12 mouse cellular contexts compared by ENCODE assay signal in the genomic region with DNA sequence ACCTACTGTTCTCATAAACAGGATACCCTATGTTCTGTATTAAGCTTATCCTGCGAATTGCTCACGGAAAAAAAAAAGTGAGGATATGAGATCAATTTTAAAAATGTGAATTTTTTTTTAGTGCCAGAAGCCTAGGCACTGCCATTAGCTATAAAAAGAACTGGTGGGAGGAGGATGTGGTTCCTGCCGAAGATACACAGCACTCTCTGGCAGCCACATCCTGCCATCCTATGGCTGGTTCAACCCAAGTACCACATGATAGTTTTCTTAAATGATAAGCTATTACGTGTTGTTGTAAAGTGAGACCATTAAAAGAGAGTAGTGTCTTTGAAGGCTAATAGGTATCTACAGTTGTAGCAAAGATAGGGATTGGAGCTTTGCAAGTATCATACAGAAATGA. TPM values are rescaled to one million over a fixed set of nuclear protein-coding genes. Genes with fewer than 3 reads are reported as not detected.
DNase-seq lines count a peak whose midpoint lies in the region; TF ChIP-seq lines count a peak whose summit lies in the region.
"Had no signal": no experiment of that assay in that cellular context is flagged by ENCODE, and none has a peak within 500 bp of the region (broad histone marks: within the 10 kb centered on the region; RNA-seq: fewer than 3 reads in every experiment).

No protein-coding gene starts in this region.

- DNase-seq in left cerebral cortex, postnatal 25 days (ENCODE audit: low spot score in 2 of 2), result peak; percentile 4 to 47
- DNase-seq in left cerebral cortex, postnatal 4 days, result no peak
- peak; percentile 82 for DNase-seq in CD4-positive, CD25-positive, alpha-beta regulatory T cell, adult 2 months (ENCODE audit: low read depth, low spot score)
- DNase-seq in induced T-regulatory cell, adult 2 months (ENCODE audit: low read depth), result peak; percentile 78
- DNase-seq in thymus, adult 2 months, result peak; percentile 36
- no peak for DNase-seq in adrenal gland, adult 2 months
- DNase-seq in heart, postnatal 25 days (ENCODE audit: low spot score), result no peak
- no peak for DNase-seq in retina, embryonic 14.5 days (ENCODE audit: low spot score)
- DNase-seq: cerebellum, adult 11-12 months; gastrocnemius, postnatal 10 days; kidney, postnatal 36 days; lung, postnatal 10 days had no signal

- no peak overlapping the region for H3K27ac ChIP-seq in thymus, adult 2 months (ENCODE audit: control insufficient read depth, insufficient read depth, low read length)

- no peaks in the 10 kb centered on the region for H3K27me3 ChIP-seq in thymus, adult 2 months (ENCODE audit: control insufficient read depth, insufficient read depth, low read length)

- intact Hi-C loops in left cerebral cortex, postnatal 25 days (cut with DNase I), result no loop called here
- intact Hi-C loops in left cerebral cortex, postnatal 4 days (cut with DNase I), result no loop called here
- intact Hi-C loops in heart, postnatal 25 days (cut with DNase I), result loop anchor here (2.0 kb wide), 1 partner anchor 59 kb away; the partner anchor contains the start of gene Ppp3ca

- TF ChIP-seq CTCF in thymus, adult 2 months (IDR thresholded peaks at IDR 0.05; ENCODE audit: borderline replicate concordance, control insufficient read depth, extremely low read depth, insufficient read depth, low read length, poor library complexity), result no peak

- no peak for TF ChIP-seq POLR2A in thymus, adult 2 months (IDR thresholded peaks at IDR 0.05; ENCODE audit: control insufficient read depth, extremely low read depth, insufficient read depth, low read length, poor library complexity)

- WGBS in thymus, adult 2 months, result 6% methylated on average over 4 of the region's 4 CpGs

- no peaks in the 10 kb centered on the region; the same call in 1 of the 2 replicates for H3K4me1 ChIP-seq in thymus, adult 2 months (replicated peaks; ENCODE audit: control insufficient read depth, insufficient read depth, low read length)

- H3K36me3 ChIP-seq in thymus, adult 2 months (ENCODE audit: control insufficient read depth, insufficient read depth, low read length), result no peaks in the 10 kb centered on the region

- no peak overlapping the region for H3K4me3 ChIP-seq in thymus, adult 2 months (ENCODE audit: control insufficient read depth, insufficient read depth, low read length)

RNA-seq across cellular contexts. Expression of gene Ppp3ca, which starts 58.2 kb away (rescaled TPM):
- 100 to 1,000 TPM; 857 to 891 TPM for total RNA-seq in left cerebral cortex, postnatal 25 days (2021)
- total RNA-seq in left cerebral cortex, postnatal 4 days (2021), result 100 to 1,000 TPM; 316 to 328 TPM
- polyA plus RNA-seq in thymus, adult 2 months (2012; rRNA removed), result 5.6 and 12.3 TPM in 2 replicates
- 10 to 100 TPM; 39.2 to 50.7 TPM for total RNA-seq in adrenal gland, adult 2 months (2021)
- 41.1 and 48.5 TPM in 2 replicates for polyA plus RNA-seq in adrenal gland, adult 2 months (2012; rRNA removed)
- 10 to 100 TPM; 40.3 to 43.2 TPM for total RNA-seq in heart, postnatal 25 days (2021)

Comparison
In these comparisons a context has a peak if more than half of its experiments do, and no peak if none do; other contexts are left out.
1. DNase-seq: peak in left cerebral cortex, postnatal 25 days (2 of 2), CD4-positive, CD25-positive, alpha-beta regulatory T cell, adult 2 months (single experiment), induced T-regulatory cell, adult 2 months (single experiment) and thymus, adult 2 months (single experiment); none in left cerebral cortex, postnatal 4 days (single experiment), adrenal gland, adult 2 months (single experiment), heart, postnatal 25 days (single experiment) and retina, embryonic 14.5 days (single experiment).
2. RNA of gene Ppp3ca, which starts 58.2 kb away (total RNA-seq): 857 to 891 TPM in left cerebral cortex, postnatal 25 days and 316 to 328 TPM in left cerebral cortex, postnatal 4 days; 39.2 to 50.7 TPM in adrenal gland, adult 2 months and 40.3 to 43.2 TPM in heart, postnatal 25 days; every median in the first group is over 4 times any median in the second.